Mouse (Mus musculus): ENCODE measurements around the gene Cpne2. TPM values are rescaled to one million over a fixed set of nuclear protein-coding genes. Genes with fewer than 3 reads are reported as not detected.

Gene Cpne2
- total RNA-seq, 2 experiments from 2014 or later = 7.0 to 9.6 TPM

DNA sequence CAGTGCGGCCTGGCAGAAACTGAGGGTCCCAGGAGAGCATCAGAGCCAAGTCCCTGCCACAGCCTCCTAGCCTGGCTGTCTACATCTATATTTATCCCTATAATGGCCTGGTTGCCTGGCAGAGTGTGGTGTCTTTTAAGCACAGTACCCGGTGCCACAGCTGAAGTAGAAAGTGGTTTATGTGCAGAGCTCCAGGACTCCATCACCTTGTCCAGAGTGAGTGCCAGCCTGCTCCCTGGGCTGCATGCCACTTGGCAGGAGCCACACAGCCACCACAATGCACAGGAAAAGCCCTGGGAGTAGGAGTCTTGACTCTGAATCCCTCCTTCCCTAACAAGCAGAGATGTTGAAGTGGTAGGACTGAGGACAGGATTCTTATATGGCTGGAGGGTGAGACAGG is 4.7 kb downstream of the Cpne2 start:
- DNase-seq = peak; percentile 25

DNA sequence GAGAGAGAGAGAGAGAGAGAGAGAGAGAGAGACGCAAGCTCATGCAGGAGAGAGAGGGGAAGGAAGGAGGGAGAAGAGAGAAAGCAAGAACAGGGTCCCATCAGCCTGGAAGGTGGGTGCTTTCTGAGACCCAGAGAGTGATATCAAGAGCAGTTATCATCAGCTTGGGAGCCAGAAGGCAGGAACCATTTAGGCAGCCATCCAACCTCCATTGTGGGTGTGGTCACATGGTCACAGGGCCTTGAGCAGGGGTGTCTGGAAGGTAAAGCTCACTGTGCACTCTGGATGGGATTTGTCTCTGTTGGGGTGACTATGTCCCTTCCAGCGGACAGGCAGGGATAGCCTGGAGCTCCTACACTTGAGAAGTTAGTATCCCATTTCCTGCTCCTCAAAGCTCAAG is 7.2 kb downstream of the Cpne2 start:
- DNase-seq = no peak

DNA sequence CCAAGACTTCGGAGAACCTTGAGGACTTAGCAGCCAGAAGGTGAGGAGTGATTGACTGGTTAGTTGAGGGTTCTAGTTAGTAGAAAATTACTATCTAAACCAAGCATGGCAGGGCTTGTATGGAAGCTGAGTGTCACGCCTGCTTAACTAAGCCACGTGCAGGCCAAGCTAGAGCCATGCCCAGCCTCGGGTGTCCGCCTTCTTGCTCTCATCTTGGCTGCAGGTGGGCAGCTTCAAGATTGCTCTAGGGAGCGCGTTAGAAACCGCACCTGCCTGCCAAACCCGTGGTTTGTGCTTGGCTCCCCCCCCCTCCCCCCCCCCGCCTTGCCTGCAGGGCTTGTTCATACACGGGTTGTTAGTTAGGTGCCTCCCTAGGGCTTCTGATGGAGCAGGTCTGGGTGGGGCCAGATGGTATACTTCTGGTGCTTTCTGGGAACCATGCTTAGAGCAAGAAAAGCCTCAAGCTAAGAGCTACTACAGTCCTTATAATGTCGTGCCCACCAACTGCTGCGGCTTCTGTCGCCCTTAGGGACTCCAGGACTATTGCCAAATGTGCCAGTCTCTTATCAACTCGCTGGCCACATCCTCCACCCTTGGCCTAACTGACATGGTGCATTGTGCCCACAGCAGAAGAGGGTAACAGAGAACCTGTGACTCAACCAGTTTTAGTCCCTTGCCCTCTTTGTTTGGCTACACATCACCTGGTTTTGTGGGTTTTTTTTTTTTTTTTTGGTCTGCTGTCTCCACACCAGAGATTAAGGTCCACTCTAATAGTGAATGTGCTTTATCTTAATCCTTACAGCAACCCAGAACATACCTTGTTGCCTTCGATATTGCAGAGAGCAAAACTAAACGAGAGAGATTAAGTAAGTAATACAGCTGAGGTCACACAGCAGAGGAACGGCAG is 8.4 kb downstream of the Cpne2 start:
- no peak for DNase-seq

DNA sequence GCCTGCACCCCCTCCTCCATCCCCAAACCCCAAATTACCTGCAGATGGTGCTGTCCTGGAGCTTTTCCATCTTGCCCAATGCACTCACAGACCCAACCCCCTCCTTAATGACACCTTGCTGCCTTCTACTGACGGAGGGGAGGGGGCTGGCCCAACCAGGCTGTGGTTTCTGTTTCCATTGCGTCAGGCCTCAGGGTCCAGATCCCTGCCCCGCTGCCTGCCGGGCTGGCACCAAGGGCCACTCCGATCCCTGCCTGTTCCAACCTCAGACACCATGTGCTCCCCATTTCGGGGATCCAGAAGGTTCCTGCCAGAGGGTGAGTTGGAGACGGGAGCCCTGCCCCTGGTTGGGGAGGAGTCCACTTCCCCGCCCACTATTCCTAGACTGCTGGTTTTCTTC is 11.2 kb downstream of the Cpne2 start:
- no peak for DNase-seq

DNA sequence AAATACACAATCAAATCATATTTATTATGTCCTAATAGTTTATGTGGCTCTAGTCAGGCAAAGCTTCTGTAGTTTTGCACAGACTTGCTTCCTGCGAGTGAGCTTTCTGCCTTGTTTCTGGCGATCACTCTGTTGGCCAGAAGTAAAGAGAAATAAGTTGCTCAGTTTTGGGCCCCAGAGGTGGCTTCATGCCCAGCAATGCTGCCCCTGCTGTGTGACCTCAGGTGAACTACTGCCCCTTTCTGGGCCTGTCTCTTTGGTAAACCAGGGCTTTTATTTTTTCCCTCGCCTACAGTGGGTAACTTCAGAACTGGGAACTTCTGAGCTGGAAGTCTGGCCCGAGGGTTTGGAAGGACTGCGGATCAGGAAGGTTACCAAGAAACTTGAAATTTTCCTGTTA is 16.3 kb downstream of the Cpne2 start:
- DNase-seq = no peak

GRCm38 (mm10) chr8:94549482-94549881 is 16.7 kb downstream of the Cpne2 start:
- DNase-seq = no peak

DNA sequence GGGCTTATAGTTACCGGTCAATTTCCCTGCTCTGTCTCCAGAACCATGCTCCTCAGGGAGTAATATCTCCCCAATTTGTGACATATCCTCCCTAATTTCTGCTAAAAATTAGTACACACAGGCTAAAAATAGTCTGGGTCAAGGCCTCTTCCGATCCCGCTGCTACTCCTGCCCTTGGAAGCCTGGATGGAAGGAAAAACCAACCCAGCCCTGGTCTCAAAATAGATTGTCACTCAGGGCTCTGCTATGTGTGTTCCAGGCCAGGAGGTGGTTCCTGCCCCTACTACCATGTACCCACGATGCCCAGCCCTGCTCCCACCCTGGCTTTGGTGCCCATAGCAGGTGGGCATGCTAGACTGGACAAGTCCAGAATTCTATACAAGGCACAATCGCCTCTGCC is 17.2 kb downstream of the Cpne2 start:
- DNase-seq = peak; percentile 31

GRCm38 (mm10) chr8:94551471-94552422 is 19.0 kb downstream of the Cpne2 start:
- no peak for DNase-seq

DNA sequence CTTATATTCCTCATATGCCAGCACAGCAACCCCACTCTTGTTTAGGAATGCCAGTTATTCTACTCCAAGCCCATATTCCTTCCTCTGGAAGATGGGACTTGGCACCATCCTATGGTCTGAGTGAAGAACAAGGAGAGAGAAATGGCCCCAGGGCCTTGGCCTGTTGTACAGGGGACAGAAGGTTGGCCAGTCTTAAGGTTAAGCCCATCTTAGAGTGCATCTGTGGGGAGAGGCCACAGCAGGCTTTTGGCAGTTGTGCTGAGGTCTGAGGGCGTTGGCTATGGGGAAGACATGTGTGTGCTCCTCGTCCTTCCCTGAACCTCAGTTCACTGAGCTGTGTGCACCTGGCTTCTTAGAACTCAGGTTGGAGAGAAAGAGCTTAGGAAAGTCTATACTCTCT is 19.9 kb downstream of the Cpne2 start:
- no peak for DNase-seq

GRCm38 (mm10) chr8:94557281-94557680 is 24.5 kb downstream of the Cpne2 start:
- DNase-seq = no peak

- DNase-seq = no peak
Observed at GRCm38 (mm10) chr8:94561256-94561655, 28.5 kb downstream of the Cpne2 start.

DNA sequence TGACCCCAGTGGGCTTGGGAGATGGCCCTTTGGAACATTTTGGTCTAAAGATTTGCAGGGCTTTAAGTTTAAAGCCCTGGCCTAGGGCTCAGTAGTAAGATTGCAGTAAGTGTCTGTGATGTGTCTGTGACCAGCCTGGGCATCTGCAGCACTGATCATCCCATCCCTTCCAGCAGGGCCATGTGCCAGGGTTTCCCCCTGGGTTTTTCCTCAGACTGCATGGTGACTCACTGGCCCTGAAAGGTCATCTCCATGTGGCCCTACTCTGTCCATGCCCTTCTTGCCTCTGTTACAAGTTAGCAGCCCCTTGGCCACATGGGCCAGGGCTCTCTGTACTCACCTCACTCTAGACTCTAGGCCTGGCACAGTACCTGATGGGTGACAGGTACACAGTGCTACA is 31.6 kb downstream of the Cpne2 start:
- no peak for DNase-seq

DNA sequence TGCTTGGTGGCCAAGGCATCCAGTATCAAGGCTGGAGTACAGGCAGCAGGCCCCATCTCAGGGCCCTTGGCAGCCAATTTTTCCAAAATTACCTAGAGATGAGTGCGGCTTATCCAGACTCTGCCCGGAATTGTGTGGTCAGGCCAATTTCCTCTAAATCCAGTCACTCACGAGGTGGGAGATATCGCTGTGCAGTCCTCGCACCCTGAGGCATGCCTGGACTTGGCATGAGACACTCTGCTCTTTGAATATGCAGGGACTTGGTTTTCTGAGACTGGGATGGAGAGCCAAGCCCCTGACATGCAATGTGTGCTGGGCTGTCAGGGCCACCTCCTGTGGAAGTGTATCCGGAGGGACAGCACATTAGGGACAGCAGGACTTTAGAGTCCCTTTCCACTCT is 33.2 kb downstream of the Cpne2 start:
- DNase-seq = no peak

DNA sequence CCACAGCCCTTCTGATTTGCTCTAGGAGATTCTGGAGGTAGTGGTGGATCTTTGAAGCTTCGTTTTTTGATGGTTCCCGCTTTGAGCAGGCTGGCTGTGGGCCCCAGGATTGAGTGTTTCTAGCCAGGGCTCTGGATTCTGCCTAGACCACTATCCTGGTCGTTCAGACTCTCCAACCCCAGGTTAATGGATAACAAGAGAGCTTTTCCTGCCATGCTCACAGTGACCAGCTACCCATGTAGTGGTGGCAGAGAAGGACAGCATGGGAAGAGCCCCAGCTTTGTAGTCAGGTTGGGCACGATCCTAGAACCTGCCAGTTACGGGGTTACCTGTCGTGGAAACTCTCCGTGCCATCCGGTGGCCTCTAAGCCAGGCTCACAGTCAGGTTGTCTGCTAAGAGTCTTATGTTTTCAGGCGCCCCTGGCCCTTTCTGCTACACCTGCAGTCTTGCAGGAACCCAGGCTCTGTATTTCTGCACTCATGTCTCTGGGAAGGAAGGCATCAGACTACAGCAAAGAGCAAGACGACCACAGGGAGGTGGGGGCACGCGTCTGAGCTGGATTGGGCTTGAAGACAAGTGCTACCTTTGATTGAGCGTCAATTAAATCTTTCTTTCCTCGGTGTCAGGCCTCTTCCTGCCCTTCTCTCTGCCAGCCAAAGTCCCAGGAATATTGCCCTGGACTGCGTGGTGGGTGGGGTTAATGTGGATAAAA is 33.8 kb downstream of the Cpne2 start:
- DNase-seq = no peak

DNA sequence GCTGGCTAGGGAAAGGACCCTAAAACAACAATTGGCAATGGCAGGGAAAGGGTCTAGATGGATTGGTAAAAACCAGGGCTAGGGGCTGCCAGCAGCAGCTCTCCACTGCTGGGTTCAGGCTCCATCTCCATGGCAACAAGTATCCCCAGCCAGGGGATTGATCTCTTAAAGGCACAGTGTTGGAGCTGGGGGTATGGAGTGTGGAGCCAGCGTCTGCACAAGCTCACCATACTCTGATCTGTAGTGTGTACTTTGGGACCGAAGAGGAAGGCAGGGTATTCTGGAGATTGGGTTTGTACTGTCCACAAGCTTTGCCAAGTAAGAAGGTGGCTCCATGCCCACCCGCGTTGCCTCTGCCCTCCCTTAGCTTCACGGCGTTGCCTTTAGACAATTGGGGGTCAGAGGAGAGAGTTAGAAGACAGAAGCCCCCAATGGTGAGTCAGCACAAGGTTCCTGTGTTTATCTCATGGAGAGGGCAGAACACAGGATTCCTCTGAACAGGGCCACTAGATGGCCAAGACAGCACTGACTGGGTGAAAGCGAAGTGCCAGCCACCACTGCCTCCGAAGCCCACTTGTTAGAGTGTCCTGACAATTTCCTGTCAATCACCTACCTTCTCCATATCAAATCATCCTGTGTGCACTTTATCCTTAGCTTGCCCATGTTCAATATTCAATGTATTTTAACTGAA is 34.5 kb downstream of the Cpne2 start:
- no peak for DNase-seq

DNA sequence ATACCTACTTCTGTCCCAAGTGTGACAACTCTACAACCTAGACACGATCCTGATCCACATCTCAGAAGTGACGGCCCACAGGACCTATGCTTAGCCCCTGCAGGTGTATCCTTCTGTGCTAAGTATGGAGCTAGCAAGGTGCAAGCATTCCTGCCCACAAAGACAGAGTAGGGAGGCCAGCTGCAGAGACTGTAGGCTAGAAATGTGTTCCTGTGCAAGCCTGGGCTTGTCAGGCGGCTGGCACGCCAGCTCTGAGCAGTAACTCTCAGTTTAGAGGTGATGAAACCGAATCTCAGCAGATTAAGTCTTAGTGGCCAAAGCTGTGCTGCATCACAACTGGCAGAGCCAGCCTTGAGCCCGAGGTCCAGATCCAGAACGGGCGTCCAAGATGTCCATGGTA is 35.3 kb downstream of the Cpne2 start:
- no peak for DNase-seq

GRCm38 (mm10) chr8:94569419-94569818 is 36.6 kb downstream of the Cpne2 start:
- DNase-seq = no peak

DNA sequence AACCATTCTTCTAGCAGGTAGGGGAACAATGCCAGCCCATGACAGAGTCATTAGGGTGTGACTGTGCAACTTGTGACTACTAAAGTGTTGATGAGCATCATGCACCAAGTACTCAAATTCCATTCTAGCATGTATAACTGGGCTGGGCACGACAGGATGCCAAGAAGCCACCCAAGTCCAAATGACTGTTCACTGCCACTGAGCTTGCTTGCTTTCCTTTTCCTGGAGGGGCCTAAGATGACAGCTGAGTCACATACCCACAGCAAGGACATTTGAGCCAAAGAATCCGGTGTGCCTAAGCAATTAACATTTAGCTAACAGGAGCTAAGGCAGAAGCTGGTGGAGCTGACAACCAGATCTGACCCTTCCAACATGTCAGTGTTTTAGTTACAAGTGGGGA is 39.1 kb downstream of the Cpne2 start:
- no peak for DNase-seq

DNA sequence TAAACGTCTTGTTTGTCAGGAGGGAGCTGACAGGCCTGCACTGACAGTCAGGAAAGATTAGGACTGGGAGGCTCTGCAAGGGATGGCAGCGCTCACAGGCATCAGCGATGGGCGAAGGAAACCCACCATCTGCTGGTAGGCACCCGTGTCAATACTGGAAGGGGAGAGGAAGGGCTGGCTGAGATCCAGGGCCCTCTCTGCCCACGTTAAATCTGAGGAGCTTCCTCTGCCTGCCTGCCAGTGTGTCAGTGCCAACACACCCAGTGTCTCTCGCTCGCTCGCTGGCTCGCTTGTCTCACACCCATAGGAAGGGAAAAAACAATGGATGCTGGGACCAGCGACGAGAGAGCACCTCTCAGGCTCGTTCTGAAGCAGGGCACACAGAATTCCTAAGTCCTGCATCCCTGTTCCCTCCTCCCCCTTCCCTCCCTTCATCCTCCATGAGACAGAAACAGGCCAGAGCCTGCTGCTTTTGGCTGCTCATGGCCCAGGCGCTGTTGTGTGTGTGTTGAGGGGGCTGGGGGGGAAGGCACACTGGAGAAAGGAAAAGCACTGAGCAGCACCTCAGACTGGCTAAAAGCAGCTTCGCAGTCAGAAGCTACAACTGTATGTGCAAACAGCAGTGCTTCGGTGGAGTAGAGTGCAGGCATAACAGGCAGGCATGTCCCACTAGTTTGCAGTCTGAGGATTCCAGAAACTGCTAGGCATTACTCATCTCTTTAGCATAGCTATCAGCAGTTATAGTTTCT is 41.5 kb downstream of the Cpne2 start:
- no peak for DNase-seq

DNA sequence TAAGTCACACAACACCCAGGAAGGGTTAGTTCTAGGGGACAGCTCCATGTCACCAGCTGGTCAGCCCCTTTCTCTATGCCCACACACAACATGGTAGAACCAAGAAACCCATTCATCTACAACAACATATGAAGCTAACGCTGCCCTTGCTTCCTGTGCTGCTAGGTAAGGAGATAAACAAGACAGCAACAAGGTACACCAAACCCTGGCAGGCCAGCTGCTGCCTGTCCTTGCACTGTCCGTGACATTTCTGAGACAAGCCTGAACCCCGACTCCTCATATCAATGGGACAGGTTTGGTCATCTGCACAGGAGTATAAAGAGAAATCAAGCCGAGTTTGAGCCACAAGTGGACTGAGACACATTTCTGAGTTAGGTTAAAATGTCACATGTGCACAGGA is 42.4 kb downstream of the Cpne2 start:
- no peak for DNase-seq

DNA sequence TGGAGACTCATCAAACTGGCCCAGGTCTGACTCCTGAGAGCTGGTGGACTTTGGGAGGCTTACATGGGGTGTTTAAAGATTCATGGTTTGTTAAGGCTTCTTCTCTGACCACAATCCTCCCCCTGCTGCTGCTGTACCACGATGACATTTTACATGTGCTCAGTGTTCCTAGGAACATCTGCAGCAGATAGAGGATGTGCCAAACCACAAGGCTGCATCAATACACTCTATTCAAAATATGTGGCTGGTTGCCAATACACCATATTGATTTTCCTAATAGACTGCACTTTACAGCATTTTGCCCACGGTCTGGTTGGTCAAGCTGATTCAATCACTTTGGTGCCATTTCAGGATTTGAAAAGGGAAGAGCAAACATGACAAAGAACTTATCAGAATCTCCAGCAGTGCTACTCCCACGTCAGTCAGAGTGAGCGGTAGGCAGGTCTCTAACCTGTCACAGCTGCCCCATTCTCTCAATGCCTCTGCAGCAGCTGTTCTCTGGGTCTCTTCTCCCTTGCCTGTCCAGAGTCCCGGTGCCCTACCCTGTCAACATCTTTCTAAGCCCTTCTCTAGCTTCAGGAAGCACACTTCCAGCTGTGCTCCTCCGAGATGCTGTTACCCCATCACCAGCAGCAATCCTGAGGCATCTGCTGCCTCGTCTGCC is 49.2 kb downstream of the Cpne2 start:
- DNase-seq = no peak

All from heart, postnatal 4 days (tissue).